Mouse (Mus musculus): ENCODE measurements around the gene Clec4a2. TPM values are rescaled to one million over a fixed set of nuclear protein-coding genes. Genes with fewer than 3 reads are reported as not detected.

The Clec4a2 gene
- 2.3 and 3.5 TPM in 2 replicates for polyA plus RNA-seq (2012; ENCODE audit: low replicate concordance)

GRCm38 (mm10) chr6:123106128-123106527 is at the start of gene Clec4a2:
Gene Clec4a2, plus strand, starts transcription at chr6:123106428.

GRCm38 (mm10) chr6:123172593-123172992 is 66.4 kb downstream of the Clec4a2 start, which contains the start of gene Clec4b2:
Gene Clec4b2, plus strand, starts transcription at chr6:123172893.

Other genes with a start within 250 kb of the Clec4a2 start
- gene Necap1, start 232.0 kb upstream of the Clec4a2 start, polyA plus RNA-seq (2012; ENCODE audit: low replicate concordance) = 11.0 and 14.8 TPM in 2 replicates
- 0.78 and 1.4 TPM in 2 replicates for gene Clec4a1, start 184.6 kb upstream of the Clec4a2 start, polyA plus RNA-seq (2012; ENCODE audit: low replicate concordance)
- 1.7 TPM in 1 of 2 replicates, not detected in the other for gene Clec4a3, start 153.9 kb upstream of the Clec4a2 start, polyA plus RNA-seq (2012; ENCODE audit: low replicate concordance)
- gene Clec4a4, start 116.1 kb upstream of the Clec4a2 start, polyA plus RNA-seq (2012; ENCODE audit: low replicate concordance) = not detected in 2 replicates
- gene Clec4b1, start 56.5 kb upstream of the Clec4a2 start, polyA plus RNA-seq (2012; ENCODE audit: low replicate concordance) = not detected in 2 replicates
- not detected in 2 replicates for gene Clec4b2, start 66.5 kb downstream of the Clec4a2 start, polyA plus RNA-seq (2012; ENCODE audit: low replicate concordance)
- gene Clec4n, start 123.4 kb downstream of the Clec4a2 start, polyA plus RNA-seq (2012; ENCODE audit: low replicate concordance) = 2.4 TPM in 1 of 2 replicates, not detected in the other
- gene Clec4d, start 155.7 kb downstream of the Clec4a2 start, polyA plus RNA-seq (2012; ENCODE audit: low replicate concordance) = 0.14 TPM in 1 of 2 replicates, not detected in the other
- 0.13 TPM in 1 of 2 replicates, not detected in the other for gene Clec4e, start 183.4 kb downstream of the Clec4a2 start, polyA plus RNA-seq (2012; ENCODE audit: low replicate concordance)
- gene Vmn2r19, start 201.9 kb downstream of the Clec4a2 start, polyA plus RNA-seq (2012; ENCODE audit: low replicate concordance) = not detected in 2 replicates